Mouse (Mus musculus) heart, embryonic 12.5 days (tissue): Measurements from ENCODE around the gene Cyp2d26. TPM values are rescaled to one million over a fixed set of nuclear protein-coding genes. Genes with fewer than 3 reads are reported as not detected.

Source experiments
- ATAC-seq: fragments of 200-750 bp; cut with Nextera tagmentation; 2 replicates; pipeline ENCODE4 v1.8.0; 2017; ENCODE audit warnings: moderate TSS enrichment, moderate library complexity; ENCODE audit not compliant: insufficient number of reproducible peaks, low FRiP score
- H3K27ac ChIP-seq: fragments of 300-500 bp; sonication (generic); 2 replicates; pipeline ENCODE4 v1.5.1; 2016; ENCODE audit warnings: mild to moderate bottlenecking, moderate library complexity; ENCODE audit not compliant: poor library complexity, severe bottlenecking
- H3K27me3 ChIP-seq: fragments of 300-500 bp; sonication (generic); replicated peaks from 2 replicates; pipeline ENCODE4 v1.6.1; 2016; ENCODE audit warnings: mild to moderate bottlenecking, moderate library complexity
- H3K36me3 ChIP-seq: fragments of 300-500 bp; sonication (generic); 2 replicates; pipeline ENCODE4 v1.6.1; 2016; ENCODE audit warnings: mild to moderate bottlenecking, moderate library complexity
- H3K4me1 ChIP-seq: fragments of 300-500 bp; sonication (generic); replicated peaks from 2 replicates; pipeline ENCODE4 v1.6.1; 2016; ENCODE audit warnings: mild to moderate bottlenecking
- H3K4me2 ChIP-seq: fragments of 300-500 bp; sonication (generic); 2 replicates; pipeline ENCODE4 v1.6.1; 2016; ENCODE audit warnings: mild to moderate bottlenecking, moderate library complexity
- H3K4me3 ChIP-seq: fragments of 300-500 bp; sonication (generic); 2 replicates; pipeline ENCODE4 v1.5.1; 2016; ENCODE audit warnings: mild to moderate bottlenecking
- H3K9ac ChIP-seq: fragments of 300-500 bp; sonication (generic); 2 replicates; pipeline ENCODE4 v1.6.1; 2016; ENCODE audit warnings: mild to moderate bottlenecking, moderate library complexity
- H3K9me3 ChIP-seq: fragments of 300-500 bp; sonication (generic); replicated peaks from 2 replicates; pipeline ENCODE4 v1.6.1; 2016; ENCODE audit warnings: mild to moderate bottlenecking, moderate library complexity
- WGBS: fragments of 180-500 bp; shearing (Covaris S2); methylation state at CpG from one replicate; pipeline ENCODE4 v1.1.7; 2016; 5-methylcytosine and 5-hydroxymethylcytosine counted together
- microRNA-seq: library from miRNA; unstranded; fragments of <30 nt; microRNA quantifications from one replicate; pipeline ENCODE4, GENCODE M21; 2017
- polyA plus RNA-seq: library from polyadenylated mRNA; unstranded; fragments of >200 nt; fragmentation: Nextera tagmentation; extraction: Ambion mirVana; gene quantifications from 2 replicates; pipeline ENCODE4 v1.2.1, GENCODE M21; 2016

Cyp2d26 gene
- polyA plus RNA-seq, 1 experiment from 2014 or later: not detected

- Histone ChIP-seq H3K4me1 (no peaks in the 10 kb centered on the region), H3K27ac (no peak overlapping the region), H3K9ac (no peak overlapping the region), H3K27me3 (no peaks in the 10 kb centered on the region), H3K9me3 (peaks cover 9% of the 10 kb centered on the region), H3K4me2 (no peak overlapping the region), H3K4me3 (no peak overlapping the region), H3K36me3 (no peaks in the 10 kb centered on the region)
- ATAC-seq: no peak
- WGBS: 45% methylated on average over 1 of the region's 1 CpGs
Measured at GRCm38 (mm10) chr15:82748141-82748540, 46.0 kb downstream of the Cyp2d26 start.

- Histone ChIP-seq H3K9ac (no peak overlapping the region), H3K4me3 (no peak overlapping the region), H3K27me3 (no peaks in the 10 kb centered on the region), H3K4me1 (no peaks in the 10 kb centered on the region), H3K9me3 (peaks cover 9% of the 10 kb centered on the region), H3K4me2 (no peak overlapping the region), H3K27ac (no peak overlapping the region), H3K36me3 (no peaks in the 10 kb centered on the region)
- ATAC-seq: no peak
- 40% methylated on average over 1 of the region's 1 CpGs for whole genome bisulfite sequencing
Measured at GRCm38 (mm10) chr15:82747516-82747915, 46.6 kb downstream of the Cyp2d26 start.

Small RNA genes within 50 kb of the gene (microRNA-seq; reads per million reads assigned to microRNA genes)
- not detected for gene Gm27618

Other genes with a start within 250 kb of the Cyp2d26 start
- not detected in 2 replicates for gene Cyp2d12, start 239.2 kb downstream of the Cyp2d26 start, polyA plus RNA-seq
- gene Cyp2d34, start 173.3 kb downstream of the Cyp2d26 start, polyA plus RNA-seq: not detected in 2 replicates
- gene Cyp2d40, start 30.1 kb downstream of the Cyp2d26 start, polyA plus RNA-seq: not detected in 2 replicates
- gene Tcf20, start 193.6 kb upstream of the Cyp2d26 start, polyA plus RNA-seq: 5.4 and 6.4 TPM in 2 replicates
- 1.7 and 1.9 TPM in 2 replicates for gene Nfam1, start 239.0 kb upstream of the Cyp2d26 start, polyA plus RNA-seq